Mouse (Mus musculus) G1E (cell line): ENCODE measurements at regions not wholly inside any gene's neighbourhood (a gene's known extent, or its start where the extent isn't known, plus 50 kb on each side); places are given as distances from the start of the nearest gene placed in this dataset.

Experiments used
- CTCF ChIP-seq: IDR thresholded peaks from 2 replicates; pipeline ENCODE4 v1.5.1; 2012; ENCODE audit warnings: low read depth, low read length, inconsistent platforms, mixed read lengths
- GATA2 ChIP-seq: IDR thresholded peaks from 2 replicates; pipeline ENCODE4 v1.6.1; 2012; ENCODE audit warnings: low read depth, low read length, inconsistent platforms, borderline replicate concordance
- POLR2AphosphoS5 ChIP-seq: IDR thresholded peaks from 2 replicates; pipeline ENCODE4 v1.6.1; 2012; ENCODE audit warnings: low read depth, low read length, inconsistent platforms; ENCODE audit not compliant: insufficient replicate concordance

- TF ChIP-seq CTCF (no peak), POLR2AphosphoS5 (no peak), GATA2 (no peak)
Observed at GRCm38 (mm10) chr15:62153222-62153621, 1230.4 kb upstream of the A1bg start.
